Mouse (Mus musculus): ENCODE measurements at regions not wholly inside any gene's neighbourhood (a gene's known extent, or its start where the extent isn't known, plus 50 kb on each side); places are given as distances from the start of the nearest gene placed in this dataset.

- TF ChIP-seq POLR2A (IDR thresholded peaks at IDR 0.05; ENCODE audit: borderline replicate concordance, extremely low read depth, insufficient read depth, insufficient read length, poor library complexity, severe bottlenecking) (no peak), CTCF (IDR thresholded peaks at IDR 0.05; ENCODE audit: borderline replicate concordance, extremely low read depth, insufficient read depth, insufficient read length) (no peak)
Observed at GRCm38 (mm10) chrX:11574354-11574753, 246.7 kb downstream of the H2al1j start.
